Mouse (Mus musculus) B cell, adult 2 months (primary cell): ENCODE measurements around the gene Gm12789.
"Not testable (repeated sequence)": the region's sequence is repeated elsewhere in the genome, so short reads cannot be mapped to it uniquely, and the experiment has no call there.

Experiments
- DNase-seq, 2 experiments: peaks; one replicate each; pipeline ENCODE4 v3.0.0; 2022

Gm12789 gene

DNA sequence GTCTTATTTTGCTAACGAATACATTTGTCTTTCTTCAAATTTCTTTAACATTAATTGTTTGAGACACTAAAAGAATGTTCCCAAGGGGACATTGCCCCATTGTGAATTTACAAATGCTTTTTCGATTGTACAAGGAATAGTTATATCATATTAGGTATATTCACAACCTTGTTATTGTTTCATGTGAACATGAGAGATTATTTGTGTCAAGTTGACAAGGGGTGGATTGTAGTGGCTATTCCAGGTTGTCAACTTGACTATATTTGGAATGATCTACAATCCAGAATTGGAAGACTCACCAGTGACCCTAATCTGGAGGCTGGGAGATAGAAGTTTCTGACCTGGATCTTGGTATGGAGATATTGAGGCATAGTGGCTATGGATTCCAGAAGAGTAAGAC is at the start of gene Gm12789:
Gene Gm12789 (plus strand): TSS at position 301 of the 400 bp plus-strand sequence.
- DNase-seq = not testable (repeated sequence)

DNA sequence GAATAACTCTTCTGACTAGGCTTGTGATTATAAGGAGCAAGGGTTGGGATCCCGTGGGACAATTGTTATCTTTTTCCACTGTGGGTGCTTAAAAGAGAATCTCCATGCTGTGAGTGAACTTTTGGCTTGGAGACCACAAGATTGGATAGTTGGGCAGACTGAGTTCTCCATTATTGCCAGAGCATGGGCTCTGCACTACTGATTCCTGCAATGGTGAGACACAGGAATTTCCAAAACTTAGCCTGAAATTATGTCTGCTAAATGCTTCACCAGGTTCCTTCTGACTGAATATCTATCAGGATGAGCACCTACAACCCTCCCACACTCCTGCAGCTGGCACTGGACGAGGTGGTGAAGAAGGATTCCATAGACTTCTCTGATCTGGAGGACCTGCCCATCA is 46.3 kb upstream of the Gm12789 start, which contains the start of gene Gm12794:
Gene Gm12794 (plus strand): TSS at position 301 of the 400 bp plus-strand sequence.
- DNase-seq = not testable (repeated sequence)

DNA sequence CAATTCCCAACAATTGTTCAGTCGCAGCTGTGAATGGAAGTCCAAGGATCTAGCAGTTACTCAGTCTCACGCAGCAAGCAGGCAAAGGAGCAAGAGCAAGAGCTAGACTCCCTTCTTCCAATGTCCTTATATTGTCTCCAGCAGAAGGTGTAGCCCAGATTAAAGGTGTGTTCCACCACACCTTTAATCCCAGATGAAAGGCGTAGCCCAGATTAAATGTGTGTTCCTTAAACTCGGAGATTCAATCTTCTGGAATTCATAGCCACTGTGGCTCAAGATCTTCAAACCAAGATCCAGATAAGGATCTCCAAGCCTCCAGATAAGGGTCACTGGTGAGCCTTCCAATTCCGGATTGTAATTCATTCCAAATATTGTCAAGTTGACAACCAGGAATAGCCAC is 5.5 kb upstream of the Gm12789 start, which contains the start of gene Gm12790:
Gene Gm12790 (minus strand): TSS at position 101 of the 400 bp plus-strand sequence.
- not testable (repeated sequence) for DNase-seq

DNA sequence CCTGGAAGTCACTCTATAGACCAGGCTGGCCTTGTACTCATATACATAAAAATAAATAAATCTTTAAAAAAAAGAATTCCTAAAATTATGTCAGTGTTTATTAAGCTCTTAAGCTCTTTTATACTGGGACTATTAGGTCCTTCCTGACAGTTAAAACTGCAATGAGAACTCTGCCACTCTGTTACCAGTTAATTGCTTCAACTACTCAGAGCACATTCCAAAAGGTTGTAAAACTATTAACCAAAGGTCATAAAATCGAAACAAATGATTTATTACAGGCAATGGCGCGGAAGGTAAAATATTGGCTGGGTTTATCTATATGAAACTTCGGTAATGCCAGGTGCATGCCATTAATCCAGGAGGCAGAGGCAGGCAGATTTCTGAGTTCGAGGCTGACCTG is 748 bp upstream of the Gm12789 start:
- no peak for DNase-seq

DNA sequence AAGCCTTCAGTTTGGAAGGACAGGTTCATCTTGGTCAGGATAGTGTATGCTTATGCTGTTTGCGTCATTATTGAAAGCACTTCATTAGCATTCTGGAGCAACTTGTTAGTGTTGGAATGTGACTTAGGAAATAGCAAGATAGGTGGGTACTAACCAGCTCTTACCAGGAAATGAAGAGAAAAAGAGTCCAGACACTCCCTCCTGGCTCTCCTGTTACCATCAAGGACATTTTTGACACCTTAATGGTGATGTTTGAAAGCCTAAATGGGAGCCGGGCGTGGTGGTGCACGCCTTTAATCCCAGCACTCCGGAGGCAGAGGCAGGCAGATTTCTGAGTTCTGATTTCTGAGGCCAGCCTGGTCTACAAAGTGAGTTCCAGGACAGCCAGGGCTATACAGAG is 11.0 kb downstream of the Gm12789 start:
- DNase-seq = no peak

DNA sequence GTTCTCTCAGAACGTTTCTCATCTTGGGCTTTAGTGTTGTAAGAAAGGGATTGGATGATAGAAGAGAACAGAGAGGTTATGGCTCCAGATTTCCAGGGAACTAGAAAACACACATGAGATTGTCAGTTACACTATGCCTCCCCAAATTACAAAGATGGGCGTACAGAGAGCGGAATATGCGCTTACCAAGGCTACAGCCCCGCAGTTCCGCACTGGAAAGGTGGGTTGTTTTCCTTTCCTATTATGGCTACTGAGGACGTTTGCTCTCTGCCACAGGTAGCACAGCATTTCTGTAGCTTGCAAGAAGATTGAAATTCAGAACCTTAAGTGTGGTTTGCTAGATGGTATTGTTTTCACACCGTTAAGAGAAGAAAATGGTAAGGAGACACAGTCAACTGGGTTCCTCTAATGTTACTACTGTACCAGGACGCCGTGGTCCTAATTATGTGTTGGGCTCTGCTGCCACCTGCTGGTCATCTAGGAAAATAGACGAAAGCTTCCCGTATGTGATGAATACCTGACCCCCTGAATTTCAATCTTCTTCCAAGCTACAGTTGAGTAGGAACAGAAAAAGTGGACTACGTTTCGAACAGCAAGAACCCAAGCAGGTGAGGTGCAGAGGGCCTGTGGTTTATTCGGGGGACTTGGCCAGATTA is 12.0 kb downstream of the Gm12789 start:
- peak; percentile 53 to 56 for DNase-seq

DNA sequence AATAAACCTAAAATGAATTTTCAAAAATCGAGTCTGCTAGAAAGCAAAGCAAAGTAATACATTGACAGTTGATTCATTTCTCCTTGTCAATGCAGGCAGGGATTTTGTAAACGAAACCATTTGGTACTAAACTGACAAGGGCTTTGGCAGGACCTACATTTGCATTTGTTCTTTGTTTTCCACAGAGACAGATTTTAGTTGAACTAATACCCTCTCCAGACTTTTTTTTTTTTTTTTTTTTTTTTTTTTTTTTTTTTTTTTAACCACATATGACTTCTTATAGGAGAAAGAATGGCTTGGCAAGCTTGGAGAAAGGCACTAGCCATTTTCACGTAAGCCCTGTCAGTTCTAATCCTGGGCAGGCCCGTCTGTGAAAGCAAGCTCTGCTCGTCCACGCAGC is 40.2 kb downstream of the Gm12789 start:
- DNase-seq = no peak
